Mouse (Mus musculus): ENCODE results near the gene Ngly1. TPM values are rescaled to one million over a fixed set of nuclear protein-coding genes. Genes with fewer than 3 reads are reported as not detected.

Gene Ngly1
- polyA plus RNA-seq, 1 experiment from 2014 or later = 26.1 TPM

- no peak overlapping the region for H3K9ac ChIP-seq (replicated peaks)
- no peaks in the 10 kb centered on the region for H3K27me3 ChIP-seq
- no peak overlapping the region for H3K4me3 ChIP-seq
- H3K9me3 ChIP-seq = no peaks in the 10 kb centered on the region
- no peaks in the 10 kb centered on the region for H3K36me3 ChIP-seq
- H3K27ac ChIP-seq (replicated peaks) = no peak overlapping the region
- ATAC-seq (ENCODE audit: low FRiP score, low read depth) = no peak
- 71% methylated on average over 9 of the region's 9 CpGs for WGBS
- H3K4me2 ChIP-seq (replicated peaks) = no peak overlapping the region
- no peaks in the 10 kb centered on the region for H3K4me1 ChIP-seq
Observed at GRCm38 (mm10) chr14:16347505-16347904, 98.4 kb downstream of the Ngly1 start.

- no peak overlapping the region for H3K4me2 ChIP-seq (replicated peaks)
- no peaks in the 10 kb centered on the region for H3K36me3 ChIP-seq
- H3K27me3 ChIP-seq = no peaks in the 10 kb centered on the region
- no peaks in the 10 kb centered on the region for H3K9me3 ChIP-seq
- 79% methylated on average over 1 of the region's 1 CpGs for WGBS
- peaks cover 6% of the 10 kb centered on the region for H3K4me1 ChIP-seq
- H3K27ac ChIP-seq (replicated peaks) = no peak overlapping the region
- no peak for ATAC-seq (ENCODE audit: low FRiP score, low read depth)
- H3K9ac ChIP-seq (replicated peaks) = no peak overlapping the region
- H3K4me3 ChIP-seq = no peak overlapping the region
Observed at GRCm38 (mm10) chr14:16359704-16360103, 110.6 kb downstream of the Ngly1 start.

Other genes starting within 250 kb of the Ngly1 start
- gene Oxsm, start 528 bp downstream of the Ngly1 start, polyA plus RNA-seq (2016; fragmentation: Nextera tagmentation; extraction: Ambion mirVana) = 1.5 and 1.6 TPM in 2 replicates
- 173 and 199 TPM in 2 replicates for gene Top2b, start 115.9 kb downstream of the Ngly1 start, polyA plus RNA-seq (2016; fragmentation: Nextera tagmentation; extraction: Ambion mirVana)